In genomic region chrX:140600410-140601109, GRCm38 (mm10) we compare ENCODE assay signal across 8 mouse cellular contexts. TPM values are rescaled to one million over a fixed set of nuclear protein-coding genes. Genes with fewer than 3 reads are reported as not detected.
DNase-seq lines count a peak whose midpoint lies in the region; ATAC-seq and TF ChIP-seq lines count a peak whose summit lies in the region.

TSS of gene Tsc22d3 (minus strand) at chrX:140600659.

- 30% methylated on average over 28 of the region's 28 CpGs for WGBS in hindbrain, embryonic 10.5 days
- 12% methylated on average over 28 of the region's 28 CpGs for WGBS in lung, embryonic 14.5 days

- H3K36me3 ChIP-seq in hindbrain, embryonic 10.5 days: no peaks in the 10 kb centered on the region
- H3K36me3 ChIP-seq in lung, embryonic 14.5 days (ENCODE audit: insufficient read depth): no peaks in the 10 kb centered on the region

- peak within 1 kb of the TSS; percentile 58 for H3K4me3 ChIP-seq in hindbrain, embryonic 10.5 days
- peak within 1 kb of the TSS; percentile 46 for H3K4me3 ChIP-seq in lung, embryonic 14.5 days (ENCODE audit: low read depth, low read length)

- peaks cover 7% of the 10 kb centered on the region; the same call in 1 of the 2 replicates for H3K9me3 ChIP-seq in hindbrain, embryonic 10.5 days
- no peaks in the 10 kb centered on the region for H3K9me3 ChIP-seq in lung, embryonic 14.5 days (ENCODE audit: low read depth, low read length)

- peak within 1 kb of the TSS; percentile 35; the same call in 1 of the 2 replicates for H3K27ac ChIP-seq in hindbrain, embryonic 10.5 days
- no peak within 1 kb of the TSS for H3K27ac ChIP-seq in lung, embryonic 14.5 days (ENCODE audit: low read depth)

- TF ChIP-seq CTCF in lung, embryonic 14.5 days (IDR thresholded peaks at IDR 0.05; ENCODE audit: low read depth): peak; percentile 60

- peak; percentile 59; the same call in 1 of the 2 replicates for ATAC-seq in lung, embryonic 14.5 days (ENCODE audit: insufficient read depth)
- peak; percentile 70; the same call in 1 of the 2 replicates for ATAC-seq in neutrophil, adult 5-6 weeks (ENCODE audit: extremely low read depth, insufficient number of reproducible peaks, low FRiP score, poor library complexity, severe bottlenecking)

- peaks cover 14% of the 10 kb centered on the region for H3K4me1 ChIP-seq in hindbrain, embryonic 10.5 days (replicated peaks)
- H3K4me1 ChIP-seq in lung, embryonic 14.5 days (ENCODE audit: insufficient read depth): no peaks in the 10 kb centered on the region

- H3K27me3 ChIP-seq in hindbrain, embryonic 10.5 days (ENCODE audit: insufficient read depth, poor library complexity, severe bottlenecking): peaks cover 85% of the 10 kb centered on the region
- H3K27me3 ChIP-seq in lung, embryonic 14.5 days (ENCODE audit: insufficient read depth, low read length): peaks cover 19% of the 10 kb centered on the region; the same call in 1 of the 2 replicates

- H3K9ac ChIP-seq in lung, embryonic 14.5 days: no peak within 1 kb of the TSS

- DNase-seq in MN1 (ENCODE audit: low spot score): peak; percentile 69
- DNase-seq in cerebellum, adult 8-10 months: peak; percentile 53
- peak; percentile 5 to 67 for DNase-seq in frontal cortex, adult 2 months (ENCODE audit: extremely low spot score in 1 of 2, low spot score in 1 of 2)
- peak; percentile 26 for DNase-seq in hindbrain, embryonic 10.5 days (ENCODE audit: low spot score)
- peak in 1 of 2 experiments; percentile 31 for DNase-seq in layer of hippocampus, adult 8-10 months (ENCODE audit: low spot score in 2 of 2)
- peak; percentile 80 for DNase-seq in lung, embryonic 14.5 days
- peak; percentile 14 to 40 for DNase-seq in thymus, postnatal 10 days (ENCODE audit: low spot score in 2 of 2)

- peak within 1 kb of the TSS; percentile 64 for H3K4me2 ChIP-seq in lung, embryonic 14.5 days

RNA-seq across cellular contexts. Expression of gene Tsc22d3, which starts in this region (rescaled TPM):
- 68.3 and 92.5 TPM in 2 replicates for polyA plus RNA-seq in frontal cortex, adult 2 months (2012; rRNA removed)
- polyA plus RNA-seq in hindbrain, embryonic 10.5 days (2016; fragmentation: Nextera tagmentation; extraction: Ambion mirVana): 122 and 124 TPM in 2 replicates
- total RNA-seq in layer of hippocampus, adult 8-10 months (2022): 100 to 1,000 TPM in 2 of 4 experiments, 10 to 100 TPM in 2; 79.8 to 114 (median 91.7) TPM
- 82.8 and 92.0 TPM in 2 replicates for polyA plus RNA-seq in lung, embryonic 14.5 days (2014; fragmentation: Nextera tagmentation; extraction: Ambion mirVana)
- 1,204 and 1,260 TPM in 2 replicates for total RNA-seq in neutrophil, adult 5-6 weeks (2017)

Comparison
In these comparisons a context has a peak if more than half of its experiments do, and no peak if none do; other contexts are left out.
1. RNA of gene Tsc22d3 (total RNA-seq): 1,204 to 1,260 TPM in neutrophil, adult 5-6 weeks; 79.8 to 114 TPM in layer of hippocampus, adult 8-10 months; every median in the first group is over 10 times any median in the second.